20 mouse cellular contexts compared by ENCODE assay signal in genomic region chr10:90307931-90308555, GRCm38 (mm10).
A peak's percentile ranks its signal among the peaks of the same experiment; 100 is the strongest.
DNase-seq lines count a peak whose midpoint lies in the region; ATAC-seq and TF ChIP-seq lines count a peak whose summit lies in the region.
"Had no signal": no experiment of that assay in that cellular context is flagged by ENCODE, and none has a peak within 500 bp of the region (broad histone marks: within the 10 kb centered on the region; RNA-seq: fewer than 3 reads in every experiment).

No protein-coding gene starts in this region.

- H3K4me3 ChIP-seq in cortical plate, adult 2 months (ENCODE audit: insufficient read depth, low read length): no peak overlapping the region
- H3K4me3 ChIP-seq: hindbrain, embryonic 10.5 days; limb, embryonic 12.5 days; megakaryocyte, embryonic 14.5 days had no signal

- ATAC-seq in frontal cortex, adult (ENCODE audit: low TSS enrichment): peak; percentile 73
- no peak for ATAC-seq in erythroid progenitor cell, adult 5-6 weeks (replicated peaks; ENCODE audit: low FRiP score, poor library complexity, severe bottlenecking)
- ATAC-seq: activated CD4-positive, CD25-positive, alpha-beta regulatory T cell, adult 4 months; intestine, embryonic 16.5 days; lung, postnatal 0 days had no signal

- peak overlapping the region; percentile 72; the same call in 1 of the 2 replicates for H3K27ac ChIP-seq in cortical plate, adult 2 months (ENCODE audit: insufficient read depth, low read length)
- H3K27ac ChIP-seq: hindbrain, embryonic 10.5 days; limb, embryonic 12.5 days; liver, embryonic 14.5 days had no signal

- intact Hi-C loops in left cerebral cortex, postnatal 25 days (cut with DNase I): loop anchor here (10.0 kb wide), 2 partner anchors 267 to 367 kb away; no protein-coding TSS in a partner anchor

- peaks cover 6% of the 10 kb centered on the region for H3K4me1 ChIP-seq in cortical plate, adult 2 months (ENCODE audit: control insufficient read depth, insufficient read depth, low read length)
- H3K4me1 ChIP-seq: hindbrain, embryonic 10.5 days; megakaryocyte, embryonic 14.5 days had no signal

- no peak for DNase-seq in frontal cortex, postnatal 10 days (ENCODE audit: low spot score in 2 of 2)
- DNase-seq in layer of hippocampus, adult 9-11 months: peak; percentile 68
- peak; percentile 38 to 74 for DNase-seq in left cerebral cortex, postnatal 25 days (ENCODE audit: low spot score in 2 of 2)
- no peak for DNase-seq in adrenal gland, postnatal 36 days
- DNase-seq in heart, postnatal 4 days: no peak
- DNase-seq: cerebellum, adult 11-12 months; cerebellum, postnatal 36 days; gastrocnemius, postnatal 36 days; kidney, postnatal 10 days; thymus, adult 18-20 months had no signal

- TF ChIP-seq POLR2A in cortical plate, adult 2 months (IDR thresholded peaks at IDR 0.05; ENCODE audit: extremely low read depth, insufficient read depth, low read length): no peak

- TF ChIP-seq CTCF in cortical plate, adult 2 months (IDR thresholded peaks at IDR 0.05; ENCODE audit: extremely low read depth, insufficient read depth, low read length): no peak

Comparison
In these comparisons a context has a peak if more than half of its experiments do, and no peak if none do; other contexts are left out.
1. DNase-seq: peak in layer of hippocampus, adult 9-11 months (single experiment) and left cerebral cortex, postnatal 25 days (2 of 2); none in frontal cortex, postnatal 10 days (0 of 2), adrenal gland, postnatal 36 days (0 of 2) and heart, postnatal 4 days (single experiment).